Mouse (Mus musculus): ENCODE results near the gene Gm49387.

- no peak for TF ChIP-seq ZC3H11A (IDR thresholded peaks at IDR 0.05; ENCODE audit: borderline replicate concordance, low read depth, low read length)
- TF ChIP-seq HCFC1 (IDR thresholded peaks at IDR 0.05; ENCODE audit: borderline replicate concordance, insufficient read depth, low read length) = no peak
- TF ChIP-seq MAFK (IDR thresholded peaks at IDR 0.05; ENCODE audit: insufficient read depth, low read depth, low read length) = no peak
- no peak for TF ChIP-seq CHD2 (IDR thresholded peaks at IDR 0.05; ENCODE audit: low read depth, low read length)
- TF ChIP-seq ZNF384 (IDR thresholded peaks at IDR 0.05; ENCODE audit: low read depth, low read length) = no peak
Observed at GRCm38 (mm10) chr14:31671635-31672320, 31.1 kb upstream of the Gm49387 start.
